Mouse (Mus musculus) right cerebral cortex, adult 18-20 months (tissue): ENCODE results near the gene Trim13.
"Not testable (repeated sequence)": the region's sequence is repeated elsewhere in the genome, so short reads cannot be mapped to it uniquely, and the experiment has no call there.

ENCODE experiments used
- DNase-seq: peaks from one replicate; pipeline ENCODE4 v3.0.0; 2022; ENCODE audit warnings: mixed read lengths

Trim13 gene

GRCm38 (mm10) chr14:61597968-61598367 lies at the start of gene Trim13:
Trim13 (plus strand) TSS chr14:61598247.
- no peak for DNase-seq

GRCm38 (mm10) chr14:61548614-61549013 lies 49.4 kb upstream of the Trim13 start:
- DNase-seq = no peak

- DNase-seq = no peak
Observed at GRCm38 (mm10) chr14:61555931-61556288, 42.1 kb upstream of the Trim13 start.

DNA sequence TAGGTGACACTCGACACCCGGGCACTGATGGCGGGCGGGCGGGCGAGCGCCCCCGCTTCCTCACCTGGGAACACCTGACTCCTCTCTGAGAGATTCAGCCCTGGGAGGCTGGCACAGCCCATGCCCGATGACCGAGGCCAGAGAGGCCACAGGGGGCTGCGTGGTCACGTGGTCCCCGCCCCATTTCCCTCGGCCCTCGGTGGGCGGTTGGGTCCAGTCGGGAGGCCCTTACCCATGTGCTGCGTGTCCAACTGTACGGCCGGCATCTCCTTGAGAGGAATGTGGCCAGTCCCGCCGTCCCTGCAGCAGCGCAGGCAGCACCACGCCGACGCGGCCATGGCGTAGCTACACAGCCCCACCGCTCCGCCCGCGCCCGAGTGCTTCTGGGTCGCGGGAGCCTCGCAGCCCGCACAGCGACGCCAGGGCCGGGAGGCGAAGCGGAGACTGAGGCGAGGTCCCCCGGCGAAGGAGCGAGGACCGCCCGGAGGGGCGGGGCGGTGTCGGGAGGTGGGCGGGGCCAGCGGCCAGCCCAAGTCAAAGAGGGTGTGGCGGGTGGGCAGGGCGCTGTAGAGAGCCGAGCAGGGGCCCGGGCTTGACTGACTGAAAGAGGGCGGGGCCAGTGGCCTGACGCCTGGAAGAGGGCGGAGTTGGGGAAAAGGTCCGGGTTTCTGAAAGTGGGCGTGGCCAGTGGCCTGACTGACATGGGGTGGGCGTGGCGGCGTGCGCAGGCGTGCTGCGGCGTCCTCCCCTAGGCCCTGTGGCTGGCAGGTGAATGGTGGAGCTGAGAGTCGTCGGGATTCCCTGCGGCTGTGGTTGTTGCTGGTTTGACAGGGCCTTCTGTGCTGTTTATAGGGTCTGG lies 41.5 kb upstream of the Trim13 start, which contains the start of gene Spryd7:
Spryd7 (minus strand) TSS at position 598 of the 859 bp plus-strand sequence.
- DNase-seq = peak; percentile 99

DNA sequence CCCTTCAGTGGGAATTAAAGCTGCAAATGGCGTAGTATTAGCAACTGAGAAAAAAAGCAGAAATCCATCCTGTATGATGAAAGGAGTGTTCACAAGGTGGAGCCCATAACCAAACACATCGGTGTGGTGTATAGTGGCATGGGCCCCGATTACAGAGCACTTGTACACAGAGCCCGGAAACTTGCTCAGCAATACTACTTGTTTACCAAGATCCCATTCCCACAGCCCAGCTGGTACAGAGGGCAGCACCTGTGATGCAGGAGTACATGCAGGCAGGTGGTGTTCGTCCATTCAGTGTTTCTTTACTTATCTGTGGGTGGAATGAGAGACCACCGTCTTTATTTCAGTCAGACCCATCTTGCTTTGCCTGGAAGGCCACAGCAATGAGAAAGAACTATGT lies 39.1 kb upstream of the Trim13 start:
- no peak for DNase-seq

GRCm38 (mm10) chr14:61559856-61560255 lies 38.2 kb upstream of the Trim13 start:
- no peak for DNase-seq

- DNase-seq = not testable (repeated sequence)
Observed at GRCm38 (mm10) chr14:61566211-61566610, 31.8 kb upstream of the Trim13 start.

- no peak for DNase-seq
Observed at GRCm38 (mm10) chr14:61569344-61569743, 28.7 kb upstream of the Trim13 start.

DNA sequence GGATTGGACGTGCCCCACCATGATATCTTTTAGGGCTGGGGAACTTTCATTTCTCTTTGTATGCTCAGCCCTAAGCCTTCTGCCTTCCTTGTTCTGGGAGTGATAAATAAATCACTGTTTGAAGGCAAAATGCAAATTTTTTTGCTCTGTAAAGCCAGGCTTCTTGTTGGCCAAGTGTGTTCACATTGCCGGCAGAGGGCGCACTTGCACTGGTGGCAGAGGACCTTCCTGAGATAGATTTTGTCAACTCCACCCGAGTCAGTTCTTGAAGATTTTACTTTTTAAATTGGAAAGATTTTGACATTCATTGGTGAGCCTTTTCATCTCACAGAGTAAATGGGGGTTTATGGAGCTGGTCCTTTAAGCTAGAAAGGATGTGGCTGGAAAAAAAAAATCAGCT lies 26.7 kb upstream of the Trim13 start:
- DNase-seq = peak; percentile 82

- no peak for DNase-seq
Observed at GRCm38 (mm10) chr14:61572131-61572530, 25.9 kb upstream of the Trim13 start.

- DNase-seq = no peak
Observed at GRCm38 (mm10) chr14:61575066-61575465, 23.0 kb upstream of the Trim13 start.

DNA sequence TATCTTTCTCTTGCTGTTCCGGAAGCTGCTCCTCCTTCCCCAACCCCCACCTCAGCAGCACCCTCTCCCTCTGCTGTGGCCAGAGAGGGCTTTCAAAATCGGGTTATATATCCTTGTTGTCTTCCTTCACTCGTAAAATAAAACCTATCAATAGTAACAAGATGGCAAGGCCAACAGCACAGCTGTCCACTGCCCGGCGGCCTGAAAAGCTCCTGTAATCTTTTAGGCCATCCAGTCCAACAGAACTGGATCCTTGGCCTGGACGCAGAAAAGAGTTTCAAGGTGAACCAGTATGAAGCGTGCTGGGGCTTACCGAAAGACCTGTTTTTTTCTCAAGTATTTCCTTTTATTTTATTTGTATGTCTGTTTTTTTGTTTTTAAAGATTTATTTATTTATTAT lies 22.1 kb upstream of the Trim13 start:
- DNase-seq = no peak

- DNase-seq = no peak
Observed at GRCm38 (mm10) chr14:61589288-61590065, 8.6 kb upstream of the Trim13 start.

GRCm38 (mm10) chr14:61596719-61597426 lies 1.2 kb upstream of the Trim13 start:
- no peak for DNase-seq

DNA sequence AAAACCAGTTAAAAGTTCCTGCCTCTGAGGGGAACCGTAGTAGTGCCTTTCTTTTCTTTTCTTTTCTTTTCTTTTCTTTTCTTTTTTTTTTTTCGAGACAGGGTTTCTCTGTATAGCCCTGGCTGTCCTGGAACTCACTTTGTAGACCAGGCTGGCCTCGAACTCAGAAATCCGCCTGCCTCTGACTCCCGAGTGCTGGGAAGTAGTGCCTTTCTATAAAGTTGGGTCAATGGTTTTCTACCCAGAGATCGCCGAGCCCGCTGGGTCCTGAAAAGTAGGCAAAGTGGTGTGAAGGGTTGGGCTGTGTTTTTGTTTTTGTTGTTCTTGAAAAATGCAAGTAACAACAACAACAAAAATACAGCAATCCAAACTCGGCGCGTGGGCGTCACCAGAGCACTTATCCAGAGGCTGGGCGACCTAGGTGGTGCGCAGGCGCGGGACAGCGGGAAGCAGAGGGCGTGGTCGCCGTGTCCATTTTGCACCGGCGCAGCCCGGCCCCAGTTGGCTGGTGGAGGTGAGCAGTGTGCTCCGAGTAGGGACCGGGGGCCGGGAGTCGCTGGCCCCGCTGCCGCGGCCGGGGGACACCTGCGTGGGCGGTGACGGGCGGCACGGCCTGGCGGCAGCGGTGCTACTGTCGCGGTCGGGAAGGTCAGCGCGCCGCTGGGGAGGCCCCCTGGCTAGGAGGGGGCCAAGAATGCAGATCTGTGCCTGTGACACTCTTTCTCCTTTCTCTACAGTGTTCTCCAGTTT lies 1.2 kb downstream of the Trim13 start:
- DNase-seq = peak; percentile 93

DNA sequence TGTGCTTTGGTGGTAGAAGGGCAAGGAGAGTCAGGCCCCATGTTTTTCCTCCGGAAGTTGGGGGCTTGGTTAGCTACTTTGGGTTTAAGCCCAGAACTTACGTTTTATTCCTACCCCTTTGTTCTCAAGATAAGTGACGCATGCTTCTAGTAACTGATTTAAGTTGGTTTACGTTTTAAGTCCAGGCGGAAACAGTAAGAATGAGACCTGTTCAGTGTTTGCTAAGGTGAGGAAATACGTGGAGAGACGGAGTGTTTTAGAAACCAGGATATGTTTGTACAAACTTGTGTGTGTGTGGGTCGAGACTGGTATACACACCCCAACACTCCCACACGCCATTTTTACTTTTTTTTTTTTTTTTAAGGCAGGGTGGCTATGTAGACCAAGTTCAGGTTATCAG lies 3.3 kb downstream of the Trim13 start:
- no peak for DNase-seq

GRCm38 (mm10) chr14:61603069-61603755 lies 5.2 kb downstream of the Trim13 start:
- DNase-seq = no peak

DNA sequence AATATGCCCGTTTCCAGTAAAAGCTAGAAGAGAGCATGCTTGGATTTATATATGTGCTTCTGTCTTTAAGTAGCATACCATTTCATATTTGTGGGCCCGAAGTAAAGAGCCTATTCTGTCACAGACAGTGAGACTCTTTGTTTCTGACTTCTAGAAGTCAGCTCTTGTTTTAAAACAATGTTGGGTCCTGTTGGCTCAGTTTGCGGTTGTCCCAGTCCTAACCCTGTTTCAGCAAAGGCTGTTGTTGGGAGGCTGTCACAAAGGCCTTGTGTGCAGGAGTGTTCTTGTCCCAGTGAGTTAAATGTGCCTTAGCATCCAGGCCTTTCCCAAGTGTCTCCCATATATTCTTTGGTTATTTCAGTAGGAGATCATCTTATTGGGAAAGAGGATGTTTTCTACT lies 6.0 kb downstream of the Trim13 start:
- no peak for DNase-seq

- not testable (repeated sequence) for DNase-seq
Observed at GRCm38 (mm10) chr14:61606088-61606487, 8.0 kb downstream of the Trim13 start.

GRCm38 (mm10) chr14:61607157-61607556 lies 9.1 kb downstream of the Trim13 start, which contains the start of gene Kcnrg:
Kcnrg (plus strand) TSS chr14:61607457.
- DNase-seq = no peak

DNA sequence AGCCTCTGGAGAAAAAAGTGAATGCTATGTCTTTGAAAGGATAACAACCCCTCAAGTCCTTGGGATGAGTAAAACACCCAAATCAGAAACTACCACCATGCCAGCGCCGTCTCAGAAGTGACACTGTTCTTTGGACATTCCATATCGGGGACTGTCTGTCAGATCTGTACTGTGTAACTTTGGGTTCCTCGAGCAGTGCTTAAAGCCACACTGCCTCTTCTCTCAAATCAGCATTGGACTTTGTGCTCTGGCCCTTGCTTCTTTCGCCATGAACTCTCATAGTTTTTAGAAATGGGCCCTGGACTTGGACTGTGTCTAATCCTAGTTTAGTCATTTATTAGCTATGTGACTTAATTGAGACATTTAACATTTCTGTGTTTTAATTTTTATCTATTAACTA lies 13.7 kb downstream of the Trim13 start:
- no peak for DNase-seq

GRCm38 (mm10) chr14:61613319-61613718 lies 15.3 kb downstream of the Trim13 start:
- no peak for DNase-seq
